Mouse (Mus musculus) heart, embryonic 16.5 days (tissue): ENCODE measurements around the gene Aar2. TPM values are rescaled to one million over a fixed set of nuclear protein-coding genes. Genes with fewer than 3 reads are reported as not detected.

Experiments
- ATAC-seq: fragments of 200-750 bp; cut with Nextera tagmentation; replicated peaks from 2 replicates; pipeline ENCODE4 v1.8.0; 2017; ENCODE audit warnings: moderate number of reproducible peaks; ENCODE audit not compliant: insufficient read depth, low FRiP score; ENCODE audit errors: extremely low read depth
- H3K27ac ChIP-seq: fragments of 300-500 bp; sonication (generic); 2 replicates; pipeline ENCODE4 v1.5.1; 2014; ENCODE audit warnings: mild to moderate bottlenecking, low read length, control low read depth, moderate library complexity
- H3K27me3 ChIP-seq: fragments of 300-500 bp; sonication (generic); 2 replicates; pipeline ENCODE4 v1.6.1; 2014; ENCODE audit warnings: low read length, mixed read lengths; ENCODE audit not compliant: control insufficient read depth, insufficient read depth
- H3K36me3 ChIP-seq: fragments of 300-500 bp; sonication (generic); 2 replicates; pipeline ENCODE4 v1.6.1; 2014; ENCODE audit not compliant: control insufficient read depth, insufficient read depth
- H3K4me1 ChIP-seq: fragments of 300-500 bp; sonication (generic); 2 replicates; pipeline ENCODE4 v1.6.1; 2014; ENCODE audit warnings: low read length, mixed read lengths; ENCODE audit not compliant: control insufficient read depth, insufficient read depth
- H3K4me2 ChIP-seq: fragments of 300-500 bp; sonication (generic); 2 replicates; pipeline ENCODE4 v1.6.1; 2014; ENCODE audit warnings: low read depth, mild to moderate bottlenecking, control low read depth, low read length
- H3K4me3 ChIP-seq: fragments of 300-500 bp; sonication (generic); 2 replicates; pipeline ENCODE4 v1.5.1; 2014; ENCODE audit warnings: mild to moderate bottlenecking, control low read depth, low read length
- H3K9ac ChIP-seq: fragments of 300-500 bp; sonication (generic); 2 replicates; pipeline ENCODE4 v1.6.1; 2014; ENCODE audit warnings: low read length, control low read depth
- H3K9me3 ChIP-seq: fragments of 300-500 bp; sonication (generic); replicated peaks from 2 replicates; pipeline ENCODE4 v1.6.1; 2016; ENCODE audit warnings: low read length; ENCODE audit not compliant: control insufficient read depth
- WGBS: fragments of 180-500 bp; shearing (Covaris S2); extraction: QIAGEN DNeasy Blood & Tissue Kit; methylation state at CpG from one replicate; pipeline ENCODE4 v1.1.7; 2014; 5-methylcytosine and 5-hydroxymethylcytosine counted together
- polyA plus RNA-seq: library from polyadenylated mRNA; unstranded; fragments of >200 nt; fragmentation: Nextera tagmentation; extraction: Ambion mirVana; gene quantifications from 2 replicates; pipeline ENCODE4 v1.2.1, GENCODE M21; 2015

Aar2 gene
- polyA plus RNA-seq, 1 experiment from 2014 or later = 24.0 TPM

DNA sequence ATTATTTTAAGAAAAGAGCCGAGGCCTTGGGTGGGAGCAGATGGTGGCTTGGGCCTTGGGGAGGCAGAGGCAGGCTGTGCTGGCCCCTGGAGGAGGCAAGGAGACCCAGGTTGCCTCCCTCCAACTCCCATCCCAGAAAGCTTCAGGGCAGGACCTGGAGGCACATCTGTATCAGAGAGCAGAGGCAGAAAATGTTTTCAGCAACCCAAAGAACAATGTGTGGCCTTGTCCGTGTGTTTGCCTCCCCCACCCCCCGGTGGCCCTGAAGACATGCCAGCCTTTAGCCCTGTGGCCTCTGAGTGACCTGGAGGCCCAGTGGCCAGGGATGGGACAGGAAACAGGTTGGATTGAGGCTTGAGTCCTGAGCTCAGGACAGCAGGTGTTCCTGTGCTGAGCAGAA lies 57.8 kb downstream of the Aar2 start:
- H3K36me3 ChIP-seq = no peaks in the 10 kb centered on the region
- 59% methylated on average over 3 of the region's 3 CpGs for WGBS

DNA sequence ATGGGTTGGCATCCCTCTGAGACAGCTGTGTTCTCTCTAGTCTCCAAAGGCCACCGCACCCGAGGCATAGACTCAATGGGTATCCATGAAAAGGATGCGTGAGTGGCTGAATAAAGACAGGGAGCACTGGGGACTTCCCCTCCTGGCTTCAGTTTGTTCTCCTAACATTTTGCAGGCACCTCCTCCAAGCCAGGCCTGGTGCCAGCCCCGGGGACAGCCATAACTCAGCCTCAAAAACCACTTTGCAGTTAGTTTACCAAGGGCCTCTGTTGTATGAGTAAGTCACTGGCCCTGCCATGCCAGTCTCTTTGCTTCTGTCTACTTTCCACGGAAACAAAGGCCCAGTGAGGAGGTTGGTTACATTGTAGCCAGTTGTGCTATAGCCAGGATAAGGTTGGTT lies 58.6 kb downstream of the Aar2 start:
- Histone ChIP-seq H3K9me3 (no peaks in the 10 kb centered on the region), H3K36me3 (no peaks in the 10 kb centered on the region), H3K4me2 (no peak overlapping the region), H3K27ac (no peak overlapping the region), H3K4me3 (no peak overlapping the region), H3K4me1 (no peaks in the 10 kb centered on the region), H3K9ac (no peak overlapping the region), H3K27me3 (peaks cover 23% of the 10 kb centered on the region)
- ATAC-seq = no peak
- 69% methylated on average over 5 of the region's 5 CpGs for WGBS

More for the DNA sequence above, 57.8 kb downstream of the Aar2 start:
- Histone ChIP-seq H3K9me3 (no peaks in the 10 kb centered on the region), H3K4me2 (no peak overlapping the region), H3K4me3 (no peak overlapping the region), H3K27me3 (peaks cover 21% of the 10 kb centered on the region), H3K9ac (no peak overlapping the region), H3K4me1 (no peaks in the 10 kb centered on the region), H3K27ac (no peak overlapping the region)
- ATAC-seq = no peak

DNA sequence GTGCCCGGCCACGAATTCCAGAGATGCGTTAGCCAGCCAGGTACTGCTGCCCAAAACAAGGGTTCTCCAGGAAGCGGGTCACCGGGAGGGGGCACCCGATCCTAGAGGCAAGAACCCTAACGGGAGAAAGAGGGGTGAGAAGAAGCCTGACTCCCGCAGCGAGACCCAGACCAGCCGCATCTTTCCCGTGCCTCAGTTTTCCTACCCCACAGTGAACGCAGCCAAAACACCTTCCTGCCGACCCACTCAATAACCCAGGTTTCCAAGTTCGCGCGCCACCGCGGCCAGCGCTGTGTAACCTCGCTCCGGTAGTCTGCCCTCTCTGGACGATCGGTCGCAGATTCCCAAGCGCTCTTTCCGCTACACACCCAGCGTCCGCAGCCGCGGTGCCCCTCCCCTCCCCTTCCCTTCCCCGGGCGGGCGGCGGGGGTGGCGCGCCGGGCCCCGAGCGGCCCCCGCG lies 65.7 kb downstream of the Aar2 start:
- 0 out of 2 replicates have a peak, but pooled peaks have one; percentile 28 for ATAC-seq
- WGBS = 0% methylated on average over 35 of the region's 41 CpGs
- Histone ChIP-seq H3K9me3 (no peaks in the 10 kb centered on the region), H3K27ac (no peak overlapping the region), H3K9ac (peak overlapping the region; percentile 70), H3K4me2 (peak overlapping the region; percentile 97), H3K4me3 (peak overlapping the region; percentile 67), H3K4me1 (peaks cover 10% of the 10 kb centered on the region; the same call in 1 of the 2 replicates), H3K36me3 (no peaks in the 10 kb centered on the region), H3K27me3 (peaks cover 74% of the 10 kb centered on the region)

DNA sequence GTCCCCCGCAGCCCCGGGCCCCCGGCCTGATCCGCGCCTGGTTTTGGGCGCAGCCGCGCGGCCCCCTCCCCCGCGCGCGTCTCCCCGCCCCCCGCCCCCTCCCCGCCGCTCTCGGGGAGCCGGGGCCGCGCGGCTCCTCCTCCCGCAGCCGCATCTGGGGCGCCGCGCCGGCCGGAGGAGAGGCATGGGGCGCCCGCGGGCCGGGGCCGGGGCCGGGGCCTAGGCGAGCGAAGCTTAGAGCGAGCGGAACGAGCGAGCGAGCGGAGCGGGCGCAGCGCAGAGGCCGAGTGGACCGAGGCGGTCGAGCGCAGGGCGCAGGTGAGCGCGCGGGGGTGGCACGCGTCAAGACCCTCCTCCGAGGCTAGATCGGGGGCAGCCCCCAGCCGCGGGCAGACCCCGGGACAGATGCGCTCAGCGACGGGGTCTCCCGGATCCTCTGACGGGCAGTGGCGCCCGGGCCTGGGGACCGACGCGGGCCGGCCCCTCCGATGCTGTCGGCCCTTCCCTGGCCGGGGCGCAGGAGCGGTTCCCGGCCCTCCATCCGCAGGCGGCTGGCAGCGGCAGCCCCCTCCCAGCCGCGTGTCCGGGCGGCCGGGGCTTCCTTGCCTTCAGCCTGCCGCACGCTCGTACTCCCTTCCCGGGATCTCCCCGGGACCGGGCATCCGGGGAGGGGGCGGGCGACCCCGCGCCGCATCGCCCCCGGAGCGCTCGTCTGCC lies 66.3 kb downstream of the Aar2 start, which contains the start of gene Dlgap4:
Dlgap4 (plus strand) TSS at position 165 of the 717 bp plus-strand sequence.
- Histone ChIP-seq H3K4me1 (peaks cover 10% of the 10 kb centered on the region; the same call in 1 of the 2 replicates), H3K27me3 (peaks cover 78% of the 10 kb centered on the region), H3K9me3 (no peaks in the 10 kb centered on the region), H3K9ac (peak within 1 kb of the TSS; percentile 70), H3K27ac (no peak within 1 kb of the TSS), H3K36me3 (no peaks in the 10 kb centered on the region), H3K4me2 (peak within 1 kb of the TSS; percentile 97), H3K4me3 (peak within 1 kb of the TSS; percentile 67)
- peak; percentile 53; the same call in 1 of the 2 replicates for ATAC-seq
- under 1% methylated on average over 71 of the region's 103 CpGs for WGBS

DNA sequence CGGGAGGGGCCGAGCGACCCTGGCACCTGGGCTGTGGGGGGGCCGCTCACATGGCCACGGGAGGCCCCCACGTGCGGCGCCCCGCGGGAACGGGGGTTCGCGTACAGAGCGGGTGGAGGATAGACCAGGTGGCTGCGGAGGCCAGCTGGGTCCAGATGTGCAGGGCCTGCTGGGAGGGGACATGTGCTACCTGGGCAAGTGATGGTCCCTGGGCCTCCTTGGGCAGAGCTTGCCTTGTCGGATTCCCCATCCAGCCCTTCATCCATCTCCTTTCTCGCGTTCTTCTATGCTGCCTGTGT lies 66.8 kb downstream of the Aar2 start:
- no peaks in the 10 kb centered on the region for H3K36me3 ChIP-seq
- no peaks in the 10 kb centered on the region for H3K9me3 ChIP-seq
- peaks cover 80% of the 10 kb centered on the region for H3K27me3 ChIP-seq
- H3K27ac ChIP-seq = no peak overlapping the region
- peak overlapping the region; percentile 67 for H3K4me3 ChIP-seq
- under 1% methylated on average over 18 of the region's 18 CpGs for WGBS
- H3K9ac ChIP-seq = peak overlapping the region; percentile 70
- no peak for ATAC-seq
- peak overlapping the region; percentile 97 for H3K4me2 ChIP-seq
- peaks cover 10% of the 10 kb centered on the region; the same call in 1 of the 2 replicates for H3K4me1 ChIP-seq

DNA sequence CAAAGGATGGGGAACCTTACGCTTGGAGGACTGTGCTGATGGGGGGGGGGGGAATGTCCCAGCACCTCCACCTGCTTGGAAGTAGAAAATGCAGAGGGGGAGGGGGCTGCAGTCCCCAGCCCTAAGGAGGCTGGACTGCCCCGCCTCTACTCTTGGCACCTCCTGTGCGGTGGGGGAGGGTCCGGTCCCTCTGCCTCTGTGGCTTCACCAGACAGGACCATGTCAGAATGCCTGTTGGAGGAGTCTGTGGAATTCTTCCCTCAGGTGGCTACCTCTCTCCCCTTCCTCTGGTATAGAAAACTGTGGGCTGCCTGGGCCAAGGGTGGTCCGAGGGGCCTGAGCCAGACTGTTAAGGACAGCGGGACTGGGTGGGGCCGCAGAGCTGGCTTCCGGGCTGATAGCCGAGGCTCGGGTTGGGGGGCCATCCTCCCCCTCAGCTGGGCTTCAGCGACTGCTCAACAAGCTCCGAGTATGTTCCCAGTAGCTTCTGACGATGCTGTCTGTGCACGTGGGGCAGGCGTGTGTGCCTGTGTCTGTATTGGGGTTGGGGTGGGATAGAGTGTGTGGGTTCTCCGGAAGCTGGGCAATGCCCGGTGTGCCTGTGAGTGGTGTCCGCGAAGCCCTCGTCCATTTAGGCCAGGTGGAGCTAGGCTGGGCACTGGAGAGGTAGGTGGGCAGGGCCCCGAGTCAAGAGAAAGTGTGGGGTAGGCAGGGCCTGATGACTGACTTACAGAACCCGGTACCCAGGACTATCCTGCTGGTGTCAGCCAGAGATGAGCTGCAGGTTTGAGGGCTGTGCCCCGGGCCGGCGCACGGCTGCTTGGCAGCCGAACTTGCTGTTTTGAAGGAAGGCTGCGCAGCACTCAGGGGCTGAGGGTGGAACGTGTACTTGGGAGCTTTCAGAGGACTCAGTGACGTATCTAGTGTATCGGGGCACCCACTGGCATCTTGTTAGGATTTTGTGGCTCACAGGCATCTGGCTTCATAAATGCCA lies 67.6 kb downstream of the Aar2 start:
- peaks cover 10% of the 10 kb centered on the region; the same call in 1 of the 2 replicates for H3K4me1 ChIP-seq
- H3K9me3 ChIP-seq = no peaks in the 10 kb centered on the region
- H3K4me2 ChIP-seq = peak overlapping the region; percentile 28; the same call in 1 of the 2 replicates
- 9% methylated on average over 31 of the region's 31 CpGs for WGBS
- H3K4me3 ChIP-seq = peak overlapping the region; percentile 17
- peaks cover 79% of the 10 kb centered on the region for H3K27me3 ChIP-seq
- ATAC-seq = no peak
- no peak overlapping the region for H3K9ac ChIP-seq
- no peak overlapping the region for H3K27ac ChIP-seq
- H3K36me3 ChIP-seq = no peaks in the 10 kb centered on the region

DNA sequence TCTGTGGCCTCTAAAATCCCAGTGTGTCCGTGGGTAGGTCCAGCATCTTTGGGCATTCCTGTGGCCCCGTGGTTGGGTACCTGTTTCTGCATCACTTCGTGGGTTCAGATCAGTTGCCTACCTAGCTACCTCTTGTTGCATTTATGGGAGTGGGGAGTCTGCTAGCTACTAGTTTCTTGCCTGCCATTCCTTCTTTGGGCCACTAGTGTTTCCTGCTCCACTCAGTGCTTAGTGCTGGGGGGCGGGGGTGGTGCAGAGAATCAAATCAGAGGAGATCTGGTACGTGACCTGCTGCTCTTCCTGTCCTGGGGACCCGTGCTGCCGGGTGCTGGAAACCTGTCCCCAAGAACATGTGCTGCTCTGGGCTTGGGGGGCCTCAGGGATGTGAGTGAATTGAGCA lies 69.1 kb downstream of the Aar2 start:
- Histone ChIP-seq H3K4me1 (peaks cover 16% of the 10 kb centered on the region; the same call in 1 of the 2 replicates), H3K9me3 (no peaks in the 10 kb centered on the region), H3K36me3 (no peaks in the 10 kb centered on the region), H3K27me3 (peaks cover 72% of the 10 kb centered on the region), H3K4me3 (no peak overlapping the region), H3K9ac (no peak overlapping the region), H3K27ac (no peak overlapping the region), H3K4me2 (no peak overlapping the region)
- ATAC-seq = no peak
- 71% methylated on average over 7 of the region's 7 CpGs for WGBS

DNA sequence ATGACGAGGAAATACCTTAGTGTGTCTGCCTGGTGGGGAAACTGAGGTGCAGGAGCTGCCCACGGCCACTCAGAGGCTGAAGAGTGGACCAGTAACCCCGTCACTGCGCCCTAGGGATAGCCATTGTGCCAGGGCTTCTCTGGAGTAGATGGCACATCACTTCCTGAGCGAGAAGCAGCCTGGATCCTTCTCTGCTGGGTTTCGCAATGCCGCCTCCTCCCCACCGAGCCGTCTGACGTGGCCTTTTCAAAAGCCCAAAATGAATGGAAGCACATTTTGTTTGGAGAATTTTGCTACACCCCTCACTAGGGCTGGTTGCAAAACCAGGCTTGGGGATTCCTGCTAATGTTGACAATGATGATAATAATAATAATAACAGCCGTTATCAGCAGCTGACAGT lies 70.2 kb downstream of the Aar2 start:
- no peak for ATAC-seq

More for the DNA sequence above, 70.2 kb downstream of the Aar2 start:
- Histone ChIP-seq H3K4me3 (no peak overlapping the region), H3K27ac (no peak overlapping the region), H3K4me1 (peaks cover 19% of the 10 kb centered on the region; the same call in 1 of the 2 replicates), H3K36me3 (no peaks in the 10 kb centered on the region), H3K27me3 (peaks cover 63% of the 10 kb centered on the region), H3K9me3 (no peaks in the 10 kb centered on the region), H3K9ac (no peak overlapping the region), H3K4me2 (no peak overlapping the region)
- WGBS = 47% methylated on average over 11 of the region's 11 CpGs
